Mouse (Mus musculus): Measurements from ENCODE around the gene Wdr45b. TPM values are rescaled to one million over a fixed set of nuclear protein-coding genes. Genes with fewer than 3 reads are reported as not detected.
A peak's percentile ranks its signal among the peaks of the same experiment; 100 is the strongest.

Gene Wdr45b
- polyA plus RNA-seq (2014; fragmentation: Nextera tagmentation; extraction: Ambion mirVana): 99.3 and 107 TPM in 2 replicates

DNA sequence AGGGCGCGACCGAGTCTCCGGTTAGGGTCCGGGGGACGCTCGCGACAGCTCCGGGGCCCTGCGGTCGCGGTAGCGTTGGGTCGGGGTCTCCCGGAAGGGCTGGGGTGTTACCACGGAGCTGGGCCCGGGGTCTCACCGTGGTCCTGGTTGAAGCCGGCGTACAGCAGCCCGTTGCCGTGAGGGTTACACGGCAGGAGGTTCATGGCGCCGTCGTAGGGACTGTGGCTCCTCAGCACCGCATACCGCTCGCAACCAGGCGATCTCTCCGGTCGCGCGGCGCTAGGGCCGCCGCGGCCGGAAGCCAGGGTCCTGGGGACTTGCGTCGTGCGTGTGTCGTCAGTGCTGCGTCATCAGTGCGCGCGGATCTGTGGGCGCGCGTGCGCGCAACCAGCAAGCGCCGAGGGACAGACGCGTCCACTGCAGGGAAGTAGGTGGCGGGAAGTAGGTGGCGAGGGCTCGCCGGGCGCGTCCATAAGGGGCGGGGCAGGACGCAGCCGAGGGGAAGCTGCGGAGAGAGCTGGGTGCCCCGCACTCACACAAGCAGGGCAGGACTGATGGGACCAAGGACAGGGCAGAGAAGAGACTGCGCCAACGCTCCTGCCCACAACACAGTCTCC is at the start of gene Wdr45b:
Gene Wdr45b (minus strand): TSS at position 355 of the 617 bp plus-strand sequence.
- WGBS: under 1% methylated on average over 68 of the region's 69 CpGs
- no peaks in the 10 kb centered on the region for H3K9me3 ChIP-seq (ENCODE audit: control insufficient read depth, low read length)

DNA sequence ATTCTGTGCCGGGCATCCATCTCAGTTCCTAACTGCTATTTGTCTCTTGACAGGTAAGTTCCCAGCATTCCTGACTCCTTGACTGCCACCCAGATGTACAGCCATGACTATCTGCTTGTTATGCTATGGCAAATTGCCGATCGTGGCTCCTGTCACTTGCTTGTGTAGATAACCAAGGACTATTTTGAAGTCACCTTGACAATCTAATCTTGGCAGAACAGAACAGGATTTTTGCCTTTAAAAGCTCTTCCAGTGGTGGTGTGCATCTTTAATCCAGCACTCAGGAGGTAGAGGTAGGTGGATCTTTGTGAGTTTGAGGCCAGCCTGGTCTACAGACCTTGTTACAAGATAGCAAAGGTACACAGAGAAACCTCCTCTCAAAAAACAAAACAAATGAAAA is 38.2 kb upstream of the Wdr45b start:
- Histone ChIP-seq H3K4me3 (ENCODE audit: low read depth, low read length) (no peak overlapping the region), H3K9me3 (ENCODE audit: control insufficient read depth, low read length) (no peaks in the 10 kb centered on the region), H3K9ac (ENCODE audit: low read length) (no peak overlapping the region), H3K27me3 (ENCODE audit: control insufficient read depth, insufficient read depth, low read length) (no peaks in the 10 kb centered on the region), H3K27ac (ENCODE audit: low read depth, low read length) (no peak overlapping the region), H3K36me3 (ENCODE audit: control insufficient read depth, insufficient read depth, low read length) (no peaks in the 10 kb centered on the region), H3K4me2 (ENCODE audit: low read depth, low read length, severe bottlenecking) (no peak overlapping the region), H3K4me1 (replicated peaks; ENCODE audit: control insufficient read depth, insufficient read depth, low read length) (no peaks in the 10 kb centered on the region)
- ATAC-seq (replicated peaks; ENCODE audit: low FRiP score) (no peak), DNase-seq (ENCODE audit: low spot score) (no peak)
- WGBS: 87% methylated on average over 3 of the region's 3 CpGs

More for the DNA sequence above, at the start of gene Wdr45b:
- H3K36me3 ChIP-seq (ENCODE audit: control insufficient read depth, insufficient read depth, low read length): no peaks in the 10 kb centered on the region
- peaks cover 9% of the 10 kb centered on the region for H3K4me1 ChIP-seq (replicated peaks; ENCODE audit: control insufficient read depth, insufficient read depth, low read length)
- H3K9ac ChIP-seq (ENCODE audit: low read length): peak within 1 kb of the TSS; percentile 86
- peak within 1 kb of the TSS; percentile 96 for H3K4me3 ChIP-seq (ENCODE audit: low read depth, low read length)
- DNase-seq (ENCODE audit: low spot score) (peak; percentile 99), ATAC-seq (replicated peaks; ENCODE audit: low FRiP score) (peak; percentile 97)
- H3K27ac ChIP-seq (ENCODE audit: low read depth, low read length): peak within 1 kb of the TSS; percentile 50; the same call in 1 of the 2 replicates
- no peaks in the 10 kb centered on the region for H3K27me3 ChIP-seq (ENCODE audit: control insufficient read depth, insufficient read depth, low read length)
- H3K4me2 ChIP-seq (ENCODE audit: low read depth, low read length, severe bottlenecking): peak within 1 kb of the TSS; percentile 89

DNA sequence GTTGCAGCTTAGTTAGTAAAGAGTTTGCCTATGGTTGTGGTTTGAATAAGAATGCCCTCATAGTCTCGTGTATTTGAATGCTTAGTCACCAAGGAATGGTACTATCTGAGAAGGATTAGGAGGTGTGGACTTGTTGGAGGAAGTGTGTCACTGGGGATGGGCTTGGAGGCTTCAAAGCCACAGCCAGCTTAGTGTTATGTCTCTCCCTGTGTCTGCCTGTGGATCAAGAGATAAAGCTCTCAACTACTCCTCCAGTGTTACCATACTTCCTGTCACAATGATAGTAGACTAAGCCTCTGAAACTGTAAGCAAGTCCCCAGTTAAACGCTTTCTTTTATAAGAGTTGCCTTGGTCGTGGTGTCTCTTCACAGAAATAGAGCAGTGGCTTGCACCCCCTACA is 36.5 kb upstream of the Wdr45b start:
- Histone ChIP-seq H3K36me3 (ENCODE audit: control insufficient read depth, insufficient read depth, low read length) (no peaks in the 10 kb centered on the region), H3K27ac (ENCODE audit: low read depth, low read length) (no peak overlapping the region), H3K9me3 (ENCODE audit: control insufficient read depth, low read length) (no peaks in the 10 kb centered on the region), H3K4me1 (replicated peaks; ENCODE audit: control insufficient read depth, insufficient read depth, low read length) (no peaks in the 10 kb centered on the region), H3K4me3 (ENCODE audit: low read depth, low read length) (no peak overlapping the region), H3K4me2 (ENCODE audit: low read depth, low read length, severe bottlenecking) (no peak overlapping the region), H3K9ac (ENCODE audit: low read length) (no peak overlapping the region), H3K27me3 (ENCODE audit: control insufficient read depth, insufficient read depth, low read length) (peaks cover 6% of the 10 kb centered on the region)
- WGBS: 68% methylated on average over 3 of the region's 3 CpGs
- DNase-seq (ENCODE audit: low spot score) (no peak), ATAC-seq (replicated peaks; ENCODE audit: low FRiP score) (no peak)

DNA sequence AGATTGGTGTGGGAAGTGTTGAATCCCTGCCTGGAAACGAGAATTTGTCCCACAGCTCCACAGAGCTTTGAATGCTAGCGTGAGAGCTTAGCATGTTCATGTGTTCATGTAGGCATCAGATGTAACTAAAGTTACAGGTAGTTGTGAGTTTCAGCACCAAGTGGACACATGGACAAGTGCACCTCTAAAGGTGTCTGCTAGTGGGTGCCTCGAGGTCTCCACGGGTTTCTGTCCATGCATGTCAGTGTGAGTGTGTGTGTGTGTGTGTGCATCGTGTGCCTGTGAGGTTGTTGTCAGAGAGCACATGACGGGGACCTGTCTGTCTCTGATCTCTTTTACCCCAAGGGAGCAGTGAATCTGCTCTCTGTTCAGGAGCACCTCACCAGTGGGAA is 34.3 kb upstream of the Wdr45b start:
- peak; percentile 59 for ATAC-seq (replicated peaks; ENCODE audit: low FRiP score)

DNA sequence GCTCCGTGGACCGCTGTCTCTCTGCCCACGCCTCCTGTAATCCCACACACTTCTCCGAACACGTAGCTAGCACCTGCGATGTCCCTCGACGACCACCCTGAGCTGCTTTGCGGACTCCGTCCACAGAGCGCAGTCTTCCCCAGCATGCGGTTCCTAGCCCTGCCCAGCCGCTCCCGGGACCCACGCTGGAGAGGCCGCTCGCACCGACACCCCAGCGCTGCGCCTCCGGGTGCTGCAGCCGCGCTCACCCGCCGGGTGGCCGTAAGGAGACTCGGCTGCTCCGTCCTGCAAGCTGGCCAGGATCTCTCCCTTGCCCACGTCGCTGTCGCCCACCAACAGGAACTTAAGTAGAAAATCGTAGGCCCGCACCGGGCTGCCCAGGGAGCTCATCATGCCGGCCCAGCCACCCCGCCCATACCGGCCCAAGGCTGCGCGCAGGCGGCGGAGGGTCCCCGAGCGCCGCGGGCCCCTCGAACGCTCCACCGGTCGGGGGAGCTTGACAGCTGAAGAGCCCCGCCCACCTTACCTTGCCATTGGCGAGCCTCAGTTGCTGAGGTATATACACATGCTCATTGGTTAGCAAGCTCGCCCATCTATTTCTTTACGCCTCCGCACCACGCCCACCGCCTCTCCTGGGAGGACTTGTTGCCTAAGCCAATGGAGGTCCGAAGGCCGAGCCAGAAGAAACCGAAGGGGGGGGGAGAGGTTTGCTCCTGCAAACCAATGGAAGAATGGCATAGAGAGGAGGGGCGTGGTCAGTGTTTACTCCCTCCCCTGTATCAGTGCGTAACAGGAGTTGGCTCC is 33.7 kb upstream of the Wdr45b start, which contains the start of gene Rab40b:
Gene Rab40b (minus strand): TSS at position 502 of the 804 bp plus-strand sequence.
- Histone ChIP-seq H3K4me2 (ENCODE audit: low read depth, low read length, severe bottlenecking) (peak within 1 kb of the TSS; percentile 98), H3K27me3 (ENCODE audit: control insufficient read depth, insufficient read depth, low read length) (peaks cover 6% of the 10 kb centered on the region), H3K36me3 (ENCODE audit: control insufficient read depth, insufficient read depth, low read length) (no peaks in the 10 kb centered on the region), H3K9ac (ENCODE audit: low read length) (peak within 1 kb of the TSS; percentile 51), H3K4me1 (replicated peaks; ENCODE audit: control insufficient read depth, insufficient read depth, low read length) (no peaks in the 10 kb centered on the region), H3K4me3 (ENCODE audit: low read depth, low read length) (peak within 1 kb of the TSS; percentile 59), H3K27ac (ENCODE audit: low read depth, low read length) (no peak within 1 kb of the TSS), H3K9me3 (ENCODE audit: control insufficient read depth, low read length) (no peaks in the 10 kb centered on the region)
- ATAC-seq (replicated peaks; ENCODE audit: low FRiP score) (peak; percentile 99), DNase-seq (ENCODE audit: low spot score) (peak; percentile 95)
- 1% methylated on average over 61 of the region's 61 CpGs for WGBS

More for the DNA sequence above, 34.3 kb upstream of the Wdr45b start:
- WGBS: 8% methylated on average over 6 of the region's 6 CpGs
- DNase-seq (ENCODE audit: low spot score): no peak
- peaks cover 6% of the 10 kb centered on the region for H3K27me3 ChIP-seq (ENCODE audit: control insufficient read depth, insufficient read depth, low read length)
- H3K9me3 ChIP-seq (ENCODE audit: control insufficient read depth, low read length): no peaks in the 10 kb centered on the region
- H3K4me1 ChIP-seq (replicated peaks; ENCODE audit: control insufficient read depth, insufficient read depth, low read length): no peaks in the 10 kb centered on the region
- peak overlapping the region; percentile 59; the same call in 1 of the 2 replicates for H3K4me3 ChIP-seq (ENCODE audit: low read depth, low read length)
- H3K36me3 ChIP-seq (ENCODE audit: control insufficient read depth, insufficient read depth, low read length): no peaks in the 10 kb centered on the region
- H3K27ac ChIP-seq (ENCODE audit: low read depth, low read length): no peak overlapping the region
- peak overlapping the region; percentile 98; the same call in 1 of the 2 replicates for H3K4me2 ChIP-seq (ENCODE audit: low read depth, low read length, severe bottlenecking)
- no peak overlapping the region for H3K9ac ChIP-seq (ENCODE audit: low read length)

DNA sequence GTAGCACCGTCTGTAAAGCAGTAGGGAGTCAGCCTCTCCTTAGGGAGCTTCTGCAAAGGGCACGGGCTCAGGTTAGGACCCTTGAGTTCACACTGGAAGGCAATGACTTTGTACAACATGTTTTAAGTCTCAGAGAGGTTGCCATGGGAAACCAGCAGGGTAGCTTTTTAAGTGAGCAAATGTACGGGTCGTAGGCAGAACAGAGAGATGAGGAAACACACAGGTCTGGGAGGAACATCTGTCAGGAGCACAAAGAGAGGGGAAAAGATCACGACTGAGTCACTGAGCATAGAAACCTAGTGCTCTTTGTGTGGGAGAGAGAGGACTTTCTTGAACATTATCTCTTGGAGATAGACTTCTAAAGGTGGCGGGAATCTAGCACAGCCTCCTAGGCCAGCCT is 26.0 kb upstream of the Wdr45b start:
- Histone ChIP-seq H3K9me3 (ENCODE audit: control insufficient read depth, low read length) (no peaks in the 10 kb centered on the region), H3K4me1 (replicated peaks; ENCODE audit: control insufficient read depth, insufficient read depth, low read length) (no peaks in the 10 kb centered on the region), H3K9ac (ENCODE audit: low read length) (no peak overlapping the region), H3K27me3 (ENCODE audit: control insufficient read depth, insufficient read depth, low read length) (no peaks in the 10 kb centered on the region), H3K4me3 (ENCODE audit: low read depth, low read length) (no peak overlapping the region), H3K27ac (ENCODE audit: low read depth, low read length) (no peak overlapping the region), H3K4me2 (ENCODE audit: low read depth, low read length, severe bottlenecking) (no peak overlapping the region), H3K36me3 (ENCODE audit: control insufficient read depth, insufficient read depth, low read length) (no peaks in the 10 kb centered on the region)
- DNase-seq (ENCODE audit: low spot score): peak; percentile 10
- WGBS: 57% methylated on average over 6 of the region's 6 CpGs
- no peak for ATAC-seq (replicated peaks; ENCODE audit: low FRiP score)

DNA sequence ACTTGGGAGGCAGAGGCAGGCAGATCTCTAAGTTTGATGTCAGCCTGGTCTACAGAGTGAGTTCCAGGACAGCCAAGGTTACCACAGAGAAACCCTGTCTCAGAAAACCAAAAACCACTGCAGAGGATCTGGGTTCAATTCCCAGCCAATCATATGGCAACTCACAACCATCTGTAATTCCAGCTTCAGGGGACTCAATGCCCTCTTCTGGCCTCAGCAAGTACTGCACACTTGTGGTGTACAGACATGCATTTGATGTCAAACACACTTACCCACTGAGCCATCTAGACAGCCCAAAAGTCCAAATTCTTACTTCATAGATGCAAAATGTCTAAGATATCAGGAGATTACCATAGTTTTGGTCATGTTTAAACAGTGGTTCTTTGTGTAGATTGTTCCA is 24.4 kb upstream of the Wdr45b start:
- Histone ChIP-seq H3K9me3 (ENCODE audit: control insufficient read depth, low read length) (no peaks in the 10 kb centered on the region), H3K4me2 (ENCODE audit: low read depth, low read length, severe bottlenecking) (no peak overlapping the region), H3K4me1 (replicated peaks; ENCODE audit: control insufficient read depth, insufficient read depth, low read length) (no peaks in the 10 kb centered on the region), H3K27me3 (ENCODE audit: control insufficient read depth, insufficient read depth, low read length) (no peaks in the 10 kb centered on the region), H3K36me3 (ENCODE audit: control insufficient read depth, insufficient read depth, low read length) (no peaks in the 10 kb centered on the region), H3K4me3 (ENCODE audit: low read depth, low read length) (no peak overlapping the region), H3K9ac (ENCODE audit: low read length) (no peak overlapping the region), H3K27ac (ENCODE audit: low read depth, low read length) (no peak overlapping the region)
- DNase-seq (ENCODE audit: low spot score): peak; percentile 8
- ATAC-seq (replicated peaks; ENCODE audit: low FRiP score): no peak

DNA sequence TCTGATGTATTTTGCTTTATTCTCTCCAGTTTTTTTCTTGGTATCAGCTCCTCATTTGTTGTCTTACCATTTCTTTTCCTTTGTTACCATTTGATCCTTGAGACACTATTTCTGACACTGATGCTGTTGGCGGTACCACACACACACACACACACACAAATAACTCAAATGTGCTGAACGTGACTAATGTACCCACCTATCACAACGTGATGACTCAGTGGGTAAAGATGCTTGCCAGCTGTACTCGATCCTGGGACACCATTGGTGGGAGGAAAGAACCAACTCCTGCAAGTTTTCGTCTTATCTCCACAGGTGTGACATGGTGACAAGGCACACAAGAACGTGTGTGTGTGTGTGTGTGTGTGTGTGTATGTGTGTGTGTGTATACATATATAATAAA is 19.1 kb upstream of the Wdr45b start:
- H3K27ac ChIP-seq (ENCODE audit: low read depth, low read length): no peak overlapping the region
- H3K4me1 ChIP-seq (replicated peaks; ENCODE audit: control insufficient read depth, insufficient read depth, low read length): no peaks in the 10 kb centered on the region
- peak; percentile 25 for DNase-seq (ENCODE audit: low spot score)
- no peak overlapping the region for H3K4me3 ChIP-seq (ENCODE audit: low read depth, low read length)
- no peaks in the 10 kb centered on the region for H3K36me3 ChIP-seq (ENCODE audit: control insufficient read depth, insufficient read depth, low read length)
- H3K4me2 ChIP-seq (ENCODE audit: low read depth, low read length, severe bottlenecking): no peak overlapping the region
- no peaks in the 10 kb centered on the region for H3K9me3 ChIP-seq (ENCODE audit: control insufficient read depth, low read length)
- no peak for ATAC-seq (replicated peaks; ENCODE audit: low FRiP score)
- H3K27me3 ChIP-seq (ENCODE audit: control insufficient read depth, insufficient read depth, low read length): no peaks in the 10 kb centered on the region
- H3K9ac ChIP-seq (ENCODE audit: low read length): no peak overlapping the region
- WGBS: 73% methylated on average over 6 of the region's 6 CpGs
